Mouse (Mus musculus): ENCODE results near the gene Gm11034. TPM values are rescaled to one million over a fixed set of nuclear protein-coding genes. Genes with fewer than 3 reads are reported as not detected.

Gene Gm11034
- not detected in 2 replicates for polyA plus RNA-seq (2016; fragmentation: Nextera tagmentation; extraction: Ambion mirVana)

- no peak for ATAC-seq (ENCODE audit: insufficient number of reproducible peaks, insufficient read depth, low FRiP score, low TSS enrichment, low read depth)
- Histone ChIP-seq H3K9me3 (no peaks in the 10 kb centered on the region), H3K4me2 (no peak within 1 kb of the TSS), H3K27me3 (peaks cover 13% of the 10 kb centered on the region), H3K4me1 (replicated peaks) (no peaks in the 10 kb centered on the region), H3K36me3 (no peaks in the 10 kb centered on the region), H3K9ac (replicated peaks) (no peak within 1 kb of the TSS), H3K27ac (no peak within 1 kb of the TSS), H3K4me3 (replicated peaks) (no peak within 1 kb of the TSS)
- 80% methylated on average over 4 of the region's 4 CpGs for WGBS
Observed at GRCm38 (mm10) chr8:72213536-72213935, at the start of gene Gm11034. TSS of gene Gm11034 (minus strand) at chr8:72213636.

DNA sequence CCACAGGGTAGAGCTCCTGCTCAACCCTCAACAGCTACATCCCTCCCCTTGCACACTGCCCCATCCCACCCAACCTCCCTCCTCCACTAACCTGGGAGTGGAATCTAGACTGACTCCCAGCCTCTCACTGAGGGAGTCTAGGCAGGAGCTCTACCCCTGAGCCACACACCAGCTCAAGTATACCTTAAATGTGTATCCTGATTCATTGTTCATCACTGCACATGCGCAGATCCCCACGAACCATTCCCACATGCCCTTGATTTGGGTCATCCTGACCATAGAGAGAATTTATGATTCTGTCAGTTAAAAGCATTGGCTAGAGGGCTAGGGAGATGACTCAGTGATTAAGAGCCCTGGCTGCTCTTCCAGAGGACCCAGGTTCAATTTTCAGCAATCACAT is 49.3 kb upstream of the Gm11034 start:
- peaks cover 3% of the 10 kb centered on the region; the same call in 1 of the 2 replicates for H3K4me1 ChIP-seq (replicated peaks)
- WGBS: 84% methylated on average over 2 of the region's 2 CpGs
- H3K36me3 ChIP-seq: no peaks in the 10 kb centered on the region
- no peak overlapping the region for H3K4me2 ChIP-seq
- no peaks in the 10 kb centered on the region for H3K27me3 ChIP-seq
- H3K9ac ChIP-seq (replicated peaks): no peak overlapping the region
- H3K9me3 ChIP-seq: no peaks in the 10 kb centered on the region
- no peak overlapping the region for H3K4me3 ChIP-seq (replicated peaks)
- ATAC-seq (ENCODE audit: insufficient number of reproducible peaks, insufficient read depth, low FRiP score, low TSS enrichment, low read depth): no peak
- H3K27ac ChIP-seq: no peak overlapping the region

DNA sequence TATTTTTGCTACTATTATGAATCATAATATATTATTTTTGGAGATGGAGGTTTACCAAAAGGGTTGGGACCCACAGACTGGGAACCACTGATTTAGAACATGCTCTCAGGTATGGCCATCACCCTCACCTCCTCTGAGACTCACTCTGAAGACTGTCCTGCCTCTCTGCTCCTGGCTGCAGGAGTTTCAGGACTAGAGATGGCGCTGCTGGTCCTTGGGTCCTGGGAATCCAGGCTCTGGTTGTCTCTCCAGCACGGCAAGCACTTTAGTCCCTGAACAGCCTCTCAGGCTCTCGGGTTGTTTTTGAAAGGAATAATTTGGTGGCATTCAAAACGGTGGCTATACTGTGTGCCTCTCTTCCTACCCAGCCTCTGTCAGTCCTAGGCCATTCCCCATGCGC is 48.4 kb upstream of the Gm11034 start:
- Histone ChIP-seq H3K9ac (replicated peaks) (no peak overlapping the region), H3K9me3 (no peaks in the 10 kb centered on the region), H3K4me1 (replicated peaks) (peaks cover 3% of the 10 kb centered on the region; the same call in 1 of the 2 replicates), H3K4me3 (replicated peaks) (no peak overlapping the region), H3K27me3 (no peaks in the 10 kb centered on the region), H3K36me3 (0 out of 2 replicates have a peak, but pooled peaks cover 4% of the 10 kb centered on the region), H3K4me2 (no peak overlapping the region), H3K27ac (no peak overlapping the region)
- ATAC-seq (ENCODE audit: insufficient number of reproducible peaks, insufficient read depth, low FRiP score, low TSS enrichment, low read depth): no peak
- 57% methylated on average over 5 of the region's 5 CpGs for WGBS

DNA sequence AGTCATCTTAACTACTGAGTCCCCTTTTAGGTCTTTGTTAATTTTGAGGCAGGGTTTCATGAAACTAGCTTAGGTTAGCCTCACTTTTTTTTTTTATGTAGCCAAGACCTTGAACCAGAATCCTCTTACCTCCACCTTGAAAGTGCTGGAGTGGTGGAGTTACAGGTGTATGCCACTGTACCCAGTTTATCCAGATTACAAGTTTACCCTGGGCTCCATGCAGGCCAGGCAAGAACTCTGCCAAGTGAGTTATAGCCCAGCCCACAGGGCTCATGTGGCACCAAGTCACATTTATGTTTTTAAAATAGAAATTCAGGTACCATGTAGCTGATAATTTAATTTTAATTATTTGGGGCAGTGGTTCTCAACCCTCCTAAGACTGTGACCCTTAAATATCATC is 48.0 kb upstream of the Gm11034 start:
- Histone ChIP-seq H3K27me3 (no peaks in the 10 kb centered on the region), H3K9ac (replicated peaks) (no peak overlapping the region)

DNA sequence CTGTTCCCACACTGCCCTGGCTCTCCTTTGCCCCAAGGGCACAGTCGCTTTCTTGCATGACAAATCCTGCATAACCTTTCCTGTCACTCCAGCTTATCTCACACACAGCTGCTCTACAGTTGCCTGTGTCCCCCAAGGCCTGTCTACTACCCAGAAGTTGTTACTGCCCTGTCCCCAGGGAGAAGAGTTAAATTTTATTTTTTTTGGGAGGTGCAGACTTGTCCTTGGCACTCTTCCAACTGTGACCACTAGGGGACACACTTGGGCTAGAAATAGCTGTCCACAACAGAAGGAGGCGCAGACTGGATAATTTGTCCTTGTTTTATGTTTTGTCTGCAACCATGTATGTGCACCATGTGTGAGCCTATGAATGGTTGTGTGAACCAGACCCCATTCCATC is 47.6 kb upstream of the Gm11034 start:
- no peak overlapping the region for H3K27ac ChIP-seq
- H3K27me3 ChIP-seq: no peaks in the 10 kb centered on the region
- H3K4me3 ChIP-seq (replicated peaks): no peak overlapping the region
- 0 out of 2 replicates have a peak, but pooled peaks cover 7% of the 10 kb centered on the region for H3K36me3 ChIP-seq
- no peaks in the 10 kb centered on the region for H3K9me3 ChIP-seq
- H3K4me1 ChIP-seq (replicated peaks): peaks cover 3% of the 10 kb centered on the region; the same call in 1 of the 2 replicates
- ATAC-seq (ENCODE audit: insufficient number of reproducible peaks, insufficient read depth, low FRiP score, low TSS enrichment, low read depth): peak; percentile 56; the same call in 1 of the 2 replicates
- no peak overlapping the region for H3K4me2 ChIP-seq
- 33% methylated on average over 2 of the region's 2 CpGs for WGBS
- no peak overlapping the region for H3K9ac ChIP-seq (replicated peaks)

More for the DNA sequence above, 48.0 kb upstream of the Gm11034 start:
- ATAC-seq (ENCODE audit: insufficient number of reproducible peaks, insufficient read depth, low FRiP score, low TSS enrichment, low read depth): no peak
- H3K9me3 ChIP-seq: no peaks in the 10 kb centered on the region
- H3K4me1 ChIP-seq (replicated peaks): peaks cover 3% of the 10 kb centered on the region; the same call in 1 of the 2 replicates
- no peak overlapping the region for H3K4me3 ChIP-seq (replicated peaks)
- H3K27ac ChIP-seq: no peak overlapping the region
- H3K36me3 ChIP-seq: 0 out of 2 replicates have a peak, but pooled peaks cover 7% of the 10 kb centered on the region
- no peak overlapping the region for H3K4me2 ChIP-seq

DNA sequence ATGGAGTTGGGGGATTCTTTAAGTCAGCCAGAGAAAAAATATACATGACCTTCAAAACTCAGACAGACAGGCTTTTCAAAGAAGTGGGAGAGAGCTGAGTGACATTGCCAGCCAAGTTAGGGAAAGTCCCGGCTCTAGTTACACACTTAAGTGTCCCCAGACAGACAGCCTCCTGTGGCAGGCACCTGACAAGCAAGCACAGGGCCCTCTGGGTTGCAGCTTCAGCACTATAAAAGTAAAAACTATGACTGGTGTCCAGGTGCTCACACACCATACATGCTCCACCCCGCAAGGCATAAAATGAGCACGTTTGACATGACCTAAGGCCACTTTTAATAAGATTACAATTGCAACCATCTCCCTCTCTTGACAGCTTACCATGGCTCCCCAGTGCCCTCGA is 47.1 kb upstream of the Gm11034 start:
- Histone ChIP-seq H3K36me3 (peaks cover 7% of the 10 kb centered on the region; the same call in 1 of the 2 replicates), H3K27me3 (no peaks in the 10 kb centered on the region), H3K9ac (replicated peaks) (no peak overlapping the region), H3K4me3 (replicated peaks) (no peak overlapping the region), H3K4me2 (no peak overlapping the region), H3K27ac (no peak overlapping the region), H3K4me1 (replicated peaks) (peaks cover 3% of the 10 kb centered on the region; the same call in 1 of the 2 replicates), H3K9me3 (no peaks in the 10 kb centered on the region)
- ATAC-seq (ENCODE audit: insufficient number of reproducible peaks, insufficient read depth, low FRiP score, low TSS enrichment, low read depth): no peak; the same call in 1 of the 2 replicates
- WGBS: 51% methylated on average over 4 of the region's 4 CpGs

- H3K9me3 ChIP-seq: no peaks in the 10 kb centered on the region
- WGBS: 65% methylated on average over 2 of the region's 2 CpGs
- ATAC-seq (ENCODE audit: insufficient number of reproducible peaks, insufficient read depth, low FRiP score, low TSS enrichment, low read depth): no peak
- H3K27ac ChIP-seq: no peak overlapping the region
- peaks cover 14% of the 10 kb centered on the region for H3K36me3 ChIP-seq
- no peak overlapping the region for H3K4me2 ChIP-seq
- H3K27me3 ChIP-seq: no peaks in the 10 kb centered on the region
- no peak overlapping the region for H3K4me3 ChIP-seq (replicated peaks)
- no peak overlapping the region for H3K9ac ChIP-seq (replicated peaks)
- peaks cover 3% of the 10 kb centered on the region; the same call in 1 of the 2 replicates for H3K4me1 ChIP-seq (replicated peaks)
Observed at GRCm38 (mm10) chr8:72259862-72260261, 46.4 kb upstream of the Gm11034 start.

DNA sequence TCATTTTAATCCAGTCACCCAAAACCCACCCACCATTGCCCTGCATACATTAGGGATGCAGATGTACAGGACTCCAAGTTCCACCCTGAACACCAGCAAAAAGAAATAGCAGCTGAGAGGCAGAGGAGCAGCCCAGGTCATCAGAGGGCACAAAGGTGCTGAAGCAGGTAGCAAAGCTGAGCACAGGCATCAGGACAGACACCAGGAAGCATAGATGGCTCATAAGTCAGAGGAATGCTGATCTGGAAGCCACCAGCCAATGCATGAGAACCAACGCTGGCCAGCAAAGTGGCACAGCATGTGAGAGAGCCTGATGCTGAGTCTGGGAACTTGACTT is 44.4 kb upstream of the Gm11034 start:
- H3K9me3 ChIP-seq: no peaks in the 10 kb centered on the region
- H3K27me3 ChIP-seq: no peaks in the 10 kb centered on the region
- H3K9ac ChIP-seq (replicated peaks): no peak overlapping the region
- no peak overlapping the region for H3K4me3 ChIP-seq (replicated peaks)
- peaks cover 30% of the 10 kb centered on the region for H3K36me3 ChIP-seq
- H3K4me1 ChIP-seq (replicated peaks): peaks cover 3% of the 10 kb centered on the region; the same call in 1 of the 2 replicates
- no peak overlapping the region for H3K4me2 ChIP-seq
- H3K27ac ChIP-seq: no peak overlapping the region
- 83% methylated on average over 1 of the region's 1 CpGs for WGBS
- no peak for ATAC-seq (ENCODE audit: insufficient number of reproducible peaks, insufficient read depth, low FRiP score, low TSS enrichment, low read depth)

- ATAC-seq (ENCODE audit: insufficient number of reproducible peaks, insufficient read depth, low FRiP score, low TSS enrichment, low read depth): no peak
- no peaks in the 10 kb centered on the region for H3K27me3 ChIP-seq
- H3K9me3 ChIP-seq: no peaks in the 10 kb centered on the region
- H3K4me3 ChIP-seq (replicated peaks): no peak overlapping the region
- no peak overlapping the region for H3K9ac ChIP-seq (replicated peaks)
- no peak overlapping the region for H3K4me2 ChIP-seq
- peaks cover 3% of the 10 kb centered on the region; the same call in 1 of the 2 replicates for H3K4me1 ChIP-seq (replicated peaks)
- peaks cover 35% of the 10 kb centered on the region for H3K36me3 ChIP-seq
- no peak overlapping the region for H3K27ac ChIP-seq
- 59% methylated on average over 7 of the region's 7 CpGs for WGBS
Observed at GRCm38 (mm10) chr8:72257171-72257901, 43.9 kb upstream of the Gm11034 start.

DNA sequence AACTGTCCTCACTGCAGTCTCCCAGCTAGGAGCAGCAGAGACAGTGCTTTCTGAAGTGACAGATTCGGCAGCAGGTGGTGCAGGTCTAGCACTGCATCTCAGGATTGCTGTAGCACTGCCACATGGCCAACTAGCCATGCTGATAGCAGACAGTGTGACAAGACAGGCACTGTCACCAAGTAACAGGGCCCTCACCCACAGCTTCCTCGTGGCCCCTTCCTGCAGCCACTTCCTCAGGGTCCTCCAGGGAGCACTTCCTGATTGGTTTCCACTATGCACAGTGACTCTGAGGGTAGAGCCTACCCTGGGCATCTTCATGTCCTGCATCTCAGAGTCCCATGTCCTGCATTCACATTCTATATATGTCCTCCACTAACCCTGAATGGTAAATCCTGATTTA is 31.2 kb upstream of the Gm11034 start:
- Histone ChIP-seq H3K4me1 (replicated peaks) (peaks cover 6% of the 10 kb centered on the region), H3K4me2 (no peak overlapping the region), H3K36me3 (peaks cover 25% of the 10 kb centered on the region), H3K27ac (no peak overlapping the region), H3K9ac (replicated peaks) (no peak overlapping the region), H3K27me3 (no peaks in the 10 kb centered on the region), H3K4me3 (replicated peaks) (no peak overlapping the region), H3K9me3 (no peaks in the 10 kb centered on the region)
- ATAC-seq (ENCODE audit: insufficient number of reproducible peaks, insufficient read depth, low FRiP score, low TSS enrichment, low read depth): no peak
- WGBS: 81% methylated on average over 2 of the region's 2 CpGs

DNA sequence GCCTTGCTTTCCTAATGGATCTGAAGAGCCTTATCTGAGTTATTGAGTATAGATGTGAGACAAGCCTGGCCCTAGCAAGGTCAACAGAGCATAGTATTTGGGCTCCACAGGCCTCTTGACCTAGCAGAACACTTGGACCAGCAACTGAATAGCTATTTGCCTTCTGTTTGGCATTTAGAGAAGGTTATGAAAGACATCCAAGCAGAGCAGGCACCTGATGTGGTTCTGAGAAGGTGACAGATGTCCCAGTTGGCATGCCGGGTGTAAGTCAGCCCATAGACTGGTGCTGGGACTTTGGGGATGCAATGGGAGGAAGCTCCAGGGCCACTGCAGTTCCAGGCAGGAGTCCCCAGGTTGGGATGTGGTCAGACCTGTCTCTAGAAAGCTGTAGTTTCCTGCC is 28.8 kb upstream of the Gm11034 start:
- Histone ChIP-seq H3K27ac (no peak overlapping the region), H3K4me1 (replicated peaks) (peaks cover 6% of the 10 kb centered on the region), H3K4me2 (no peak overlapping the region), H3K4me3 (replicated peaks) (no peak overlapping the region), H3K9ac (replicated peaks) (no peak overlapping the region), H3K9me3 (no peaks in the 10 kb centered on the region), H3K27me3 (no peaks in the 10 kb centered on the region), H3K36me3 (peaks cover 21% of the 10 kb centered on the region)
- 85% methylated on average over 1 of the region's 1 CpGs for WGBS
- ATAC-seq (ENCODE audit: insufficient number of reproducible peaks, insufficient read depth, low FRiP score, low TSS enrichment, low read depth): no peak

DNA sequence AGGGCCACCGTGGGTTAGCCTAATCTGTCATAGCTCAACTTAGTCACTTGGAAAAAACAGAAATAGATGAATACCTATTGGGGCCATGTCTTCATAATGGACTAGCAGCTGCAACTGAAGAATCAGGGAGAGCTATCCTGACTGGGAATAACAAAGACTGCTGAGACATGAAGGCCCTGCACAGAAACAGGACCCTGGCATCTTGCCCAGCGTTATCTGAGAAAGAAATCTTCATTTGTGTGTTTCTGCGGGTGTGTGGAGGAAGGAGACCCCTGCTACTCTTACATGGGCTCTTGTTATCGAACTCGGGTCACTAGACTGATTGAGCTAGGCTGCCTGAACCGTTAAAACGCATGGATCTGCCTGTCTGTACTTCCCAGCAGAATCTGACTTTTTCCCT is 27.5 kb upstream of the Gm11034 start:
- Histone ChIP-seq H3K27ac (no peak overlapping the region), H3K9ac (replicated peaks) (peak overlapping the region; percentile 69; the same call in 1 of the 2 replicates), H3K36me3 (peaks cover 10% of the 10 kb centered on the region), H3K4me2 (peak overlapping the region; percentile 74), H3K4me3 (replicated peaks) (peak overlapping the region; percentile 66), H3K9me3 (no peaks in the 10 kb centered on the region), H3K27me3 (no peaks in the 10 kb centered on the region), H3K4me1 (replicated peaks) (peaks cover 6% of the 10 kb centered on the region)
- WGBS: 77% methylated on average over 7 of the region's 7 CpGs
- ATAC-seq (ENCODE audit: insufficient number of reproducible peaks, insufficient read depth, low FRiP score, low TSS enrichment, low read depth): no peak

All from limb, embryonic 12.5 days (tissue).